Mouse (Mus musculus) megakaryocyte, embryonic 14.5 days (primary cell): ENCODE results near the gene Zfp354b.

Experiments used
- FLI1 ChIP-seq: IDR thresholded peaks from 2 replicates; pipeline ENCODE4 v1.6.1; 2012; ENCODE audit warnings: low read length, inconsistent platforms, mixed read lengths
- GATA1 ChIP-seq: IDR thresholded peaks from 3 replicates; pipeline ENCODE4 v1.6.1; 2012; ENCODE audit warnings: mixed read lengths, low read length, inconsistent platforms, borderline replicate concordance

- TF ChIP-seq GATA1 (no peak), FLI1 (no peak)
Measured at GRCm38 (mm10) chr11:50892441-50892840, 39.0 kb downstream of the Zfp354b start.
